Mouse (Mus musculus) liver, adult 2 months (tissue): ENCODE data around the gene Scly. TPM values are rescaled to one million over a fixed set of nuclear protein-coding genes. Genes with fewer than 3 reads are reported as not detected.

ENCODE experiments used
- DNase-seq: peaks from one replicate; pipeline ENCODE4 v3.0.0-alpha.2; 2011; ENCODE audit warnings: low read depth, low spot score; ENCODE audit errors: extremely low read depth
- H3K27ac ChIP-seq: fragments of 200-500 bp; replicated peaks from 2 replicates; pipeline ENCODE4 v1.5.1; 2012; ENCODE audit warnings: low read depth, mild to moderate bottlenecking, control low read depth, inconsistent platforms, low read length; ENCODE audit not compliant: insufficient read depth
- H3K27me3 ChIP-seq: fragments of 200-500 bp; 2 replicates; pipeline ENCODE4 v1.6.1; 2012; ENCODE audit warnings: mild to moderate bottlenecking, moderate library complexity, low read length, inconsistent platforms; ENCODE audit not compliant: control insufficient read depth, insufficient read depth
- H3K36me3 ChIP-seq: fragments of 200-500 bp; 2 replicates; pipeline ENCODE4 v1.6.1; 2012; ENCODE audit warnings: low read length, inconsistent platforms; ENCODE audit not compliant: control insufficient read depth, insufficient read depth
- H3K4me1 ChIP-seq: fragments of 200-500 bp; 2 replicates; pipeline ENCODE4 v1.6.1; 2011; ENCODE audit warnings: low read length; ENCODE audit not compliant: control insufficient read depth, insufficient read depth
- H3K4me3 ChIP-seq: fragments of 200-500 bp; 2 replicates; pipeline ENCODE4 v1.5.1; 2011; ENCODE audit warnings: low read depth, mild to moderate bottlenecking, control low read depth, low read length, moderate library complexity; ENCODE audit not compliant: insufficient read depth
- H3K79me2 ChIP-seq: fragments of 200-500 bp; 2 replicates; pipeline ENCODE4 v1.6.1; 2012; ENCODE audit warnings: inconsistent platforms, mild to moderate bottlenecking, low read length, moderate library complexity; ENCODE audit not compliant: control insufficient read depth, insufficient read depth
- H3K9ac ChIP-seq: fragments of 200-500 bp; 2 replicates; pipeline ENCODE4 v1.6.1; 2012; ENCODE audit warnings: low read depth, mild to moderate bottlenecking, control low read depth, inconsistent platforms, low read length
- CTCF ChIP-seq: fragments of 200-500 bp; IDR thresholded peaks from 2 replicates; pipeline ENCODE4 v1.5.1; 2011; ENCODE audit warnings: low read depth, low read length, control low read depth
- POLR2A ChIP-seq: fragments of 200-500 bp; IDR thresholded peaks from 2 replicates; pipeline ENCODE4 v1.6.1; 2011; ENCODE audit warnings: low read length, control low read depth; ENCODE audit not compliant: insufficient read depth; ENCODE audit errors: extremely low read depth
- WGBS: fragments of 180-500 bp; shearing (Covaris S2); methylation state at CpG from one replicate; pipeline ENCODE4 v1.1.7; 2018; 5-methylcytosine and 5-hydroxymethylcytosine counted together
- polyA plus RNA-seq: library from polyadenylated mRNA; depleted of rRNA; stranded (reverse); fragments of >200 nt; gene quantifications from 2 replicates; pipeline ENCODE4 v1.2.3, GENCODE M21; 2012
- total RNA-seq: library from RNA; depleted of rRNA; stranded (reverse); fragments of >200 nt; gene quantifications from 2 replicates; pipeline ENCODE4 v1.2.3, GENCODE M21; 2014

The Scly gene
- total and polyA plus RNA-seq, 2 experiments: 50.4 to 106 TPM

- H3K4me1 ChIP-seq: peaks cover 14% of the 10 kb centered on the region
- H3K4me3 ChIP-seq: no peak overlapping the region
- no peak for DNase-seq
- WGBS: 93% methylated on average over 6 of the region's 6 CpGs
- H3K36me3 ChIP-seq: peaks cover 5% of the 10 kb centered on the region
- H3K27me3 ChIP-seq: no peaks in the 10 kb centered on the region
- no peak overlapping the region for H3K27ac ChIP-seq
- H3K79me2 ChIP-seq: peaks cover 3% of the 10 kb centered on the region; the same call in 1 of the 2 replicates
- TF ChIP-seq CTCF (no peak), POLR2A (no peak)
- no peak overlapping the region for H3K9ac ChIP-seq
These were observed 2.6 kb upstream of the Scly start for GRCm38 (mm10) chr1:91295544-91295943.

- 19% methylated on average over 13 of the region's 13 CpGs for WGBS
These were observed 1.0 kb downstream of the Scly start for GRCm38 (mm10) chr1:91299026-91299706.

GRCm38 (mm10) chr1:91299707-91300426 is 1.7 kb downstream of the Scly start:
- H3K27ac ChIP-seq: peak overlapping the region; percentile 90
- peak overlapping the region; percentile 96 for H3K9ac ChIP-seq
- no peak for TF ChIP-seq CTCF
- TF ChIP-seq POLR2A: no peak
- 8% methylated on average over 5 of the region's 5 CpGs for WGBS
- H3K4me1 ChIP-seq: peaks cover 30% of the 10 kb centered on the region
- H3K27me3 ChIP-seq: no peaks in the 10 kb centered on the region
- peaks cover 5% of the 10 kb centered on the region; the same call in 1 of the 2 replicates for H3K79me2 ChIP-seq
- H3K36me3 ChIP-seq: peaks cover 11% of the 10 kb centered on the region
- DNase-seq: peak; percentile 91
- H3K4me3 ChIP-seq: no peak overlapping the region; the same call in 1 of the 2 replicates

More at GRCm38 (mm10) chr1:91299026-91299706, 1.0 kb downstream of the Scly start:
- TF ChIP-seq POLR2A (no peak), CTCF (no peak)
- H3K27me3 ChIP-seq: no peaks in the 10 kb centered on the region
- H3K4me3 ChIP-seq: peak overlapping the region; percentile 95
- H3K79me2 ChIP-seq: peaks cover 5% of the 10 kb centered on the region; the same call in 1 of the 2 replicates
- H3K27ac ChIP-seq: peak overlapping the region; percentile 90
- peak overlapping the region; percentile 96 for H3K9ac ChIP-seq
- peak; percentile 53 for DNase-seq
- peaks cover 30% of the 10 kb centered on the region for H3K4me1 ChIP-seq
- peaks cover 8% of the 10 kb centered on the region for H3K36me3 ChIP-seq

GRCm38 (mm10) chr1:91301206-91301920 is 3.2 kb downstream of the Scly start:
- H3K4me3 ChIP-seq: no peak overlapping the region

GRCm38 (mm10) chr1:91302021-91302420 is 3.9 kb downstream of the Scly start:
- Histone ChIP-seq H3K4me1 (peaks cover 30% of the 10 kb centered on the region), H3K79me2 (peaks cover 5% of the 10 kb centered on the region; the same call in 1 of the 2 replicates), H3K27ac (peak overlapping the region; percentile 97), H3K4me3 (no peak overlapping the region), H3K36me3 (peaks cover 22% of the 10 kb centered on the region), H3K27me3 (no peaks in the 10 kb centered on the region), H3K9ac (peak overlapping the region; percentile 35)
- DNase-seq: no peak
- TF ChIP-seq POLR2A: no peak
- TF ChIP-seq CTCF: no peak
- 30% methylated on average over 3 of the region's 3 CpGs for WGBS

More at GRCm38 (mm10) chr1:91301206-91301920, 3.2 kb downstream of the Scly start:
- Histone ChIP-seq H3K36me3 (peaks cover 20% of the 10 kb centered on the region), H3K27me3 (no peaks in the 10 kb centered on the region), H3K9ac (peak overlapping the region; percentile 35; the same call in 1 of the 2 replicates), H3K79me2 (peaks cover 5% of the 10 kb centered on the region; the same call in 1 of the 2 replicates), H3K4me1 (peaks cover 30% of the 10 kb centered on the region), H3K27ac (peak overlapping the region; percentile 97)
- WGBS: 17% methylated on average over 3 of the region's 3 CpGs
- TF ChIP-seq POLR2A (no peak), CTCF (no peak)
- DNase-seq: peak; percentile 93
